Mouse (Mus musculus) forebrain, postnatal 0 days (tissue): ENCODE results near the gene Btnl4. TPM values are rescaled to one million over a fixed set of nuclear protein-coding genes. Genes with fewer than 3 reads are reported as not detected.
"Not testable (repeated sequence)": the region's sequence is repeated elsewhere in the genome, so short reads cannot be mapped to it uniquely, and the experiment has no call there.

Experiments used
- ATAC-seq: fragments of 200-750 bp; cut with Nextera tagmentation; 2 replicates; pipeline ENCODE4 v1.8.0; 2017; ENCODE audit warnings: mild to moderate bottlenecking, moderate library complexity
- DNase-seq: peaks from one replicate; pipeline ENCODE4 v3.0.0-alpha.2; 2015
- H3K27ac ChIP-seq: fragments of 300-500 bp; sonication (generic); 2 replicates; pipeline ENCODE4 v1.5.1; 2014; ENCODE audit warnings: low read depth, mild to moderate bottlenecking, antibody characterized with exemption, low read length, moderate library complexity, mixed read lengths
- H3K27me3 ChIP-seq: fragments of 300-500 bp; sonication (generic); 2 replicates; pipeline ENCODE4 v1.6.1; 2014; ENCODE audit warnings: mild to moderate bottlenecking, low read length, mixed read lengths; ENCODE audit not compliant: insufficient read depth
- H3K36me3 ChIP-seq: fragments of 300-500 bp; sonication (generic); 2 replicates; pipeline ENCODE4 v1.6.1; 2014; ENCODE audit warnings: mild to moderate bottlenecking, moderate library complexity; ENCODE audit not compliant: insufficient read depth
- H3K4me1 ChIP-seq: fragments of 300-500 bp; sonication (generic); 2 replicates; pipeline ENCODE4 v1.6.1; 2014; ENCODE audit warnings: antibody characterized with exemption; ENCODE audit not compliant: insufficient read depth
- H3K4me2 ChIP-seq: fragments of 300-500 bp; sonication (generic); 2 replicates; pipeline ENCODE4 v1.6.1; 2014; ENCODE audit warnings: low read depth, mild to moderate bottlenecking, moderate library complexity
- H3K4me3 ChIP-seq: fragments of 300-500 bp; sonication (generic); 2 replicates; pipeline ENCODE4 v1.5.1; 2014; ENCODE audit warnings: low read depth, low read length, mixed read lengths
- H3K9ac ChIP-seq: fragments of 300-500 bp; sonication (generic); 2 replicates; pipeline ENCODE4 v1.6.1; 2014; ENCODE audit warnings: mild to moderate bottlenecking
- H3K9me3 ChIP-seq: fragments of 300-500 bp; sonication (generic); 2 replicates; pipeline ENCODE4 v1.6.1; 2016; ENCODE audit warnings: low read length
- CTCF ChIP-seq: sonication (generic); IDR thresholded peaks from 2 replicates; pipeline ENCODE4 v1.5.1; 2016; ENCODE audit warnings: antibody characterized with exemption, control low read depth, low read depth
- WGBS: fragments of 180-500 bp; shearing (Covaris S2); extraction: QIAGEN DNeasy Blood & Tissue Kit; methylation state at CpG from one replicate; pipeline ENCODE4 v1.1.7; 2014; 5-methylcytosine and 5-hydroxymethylcytosine counted together
- polyA plus RNA-seq: library from polyadenylated mRNA; unstranded; fragments of >200 nt; fragmentation: Nextera tagmentation; extraction: Ambion mirVana; gene quantifications from 2 replicates; pipeline ENCODE4 v1.2.1, GENCODE M21; 2015
- total RNA-seq: library from RNA; depleted of rRNA; stranded (reverse); fragments of >200 nt; gene quantifications from 2 replicates; pipeline ENCODE4 v1.2.3, GENCODE M21; 2014

Gene Btnl4
- total and polyA plus RNA-seq, 2 experiments from 2014 or later = not detected

GRCm38 (mm10) chr17:34507591-34507990, 30.5 kb upstream of the Btnl4 start:
- Histone ChIP-seq H3K4me1 (no peaks in the 10 kb centered on the region), H3K36me3 (no peaks in the 10 kb centered on the region), H3K4me2 (no peak overlapping the region), H3K4me3 (no peak overlapping the region), H3K9me3 (no peaks in the 10 kb centered on the region), H3K9ac (no peak overlapping the region), H3K27ac (no peak overlapping the region), H3K27me3 (no peaks in the 10 kb centered on the region)
- TF ChIP-seq CTCF = no peak
- DNase-seq (no peak), ATAC-seq (no peak)

- H3K4me2 ChIP-seq, ATAC-seq, H3K36me3 ChIP-seq, H3K9me3 ChIP-seq, H3K9ac ChIP-seq, H3K27me3 ChIP-seq, DNase-seq, H3K4me3 ChIP-seq, H3K4me1 ChIP-seq, H3K27ac ChIP-seq: not testable (repeated sequence)
- WGBS = 84% methylated on average over 1 of the region's 4 CpGs
Observed at GRCm38 (mm10) chr17:34497726-34498125, 20.6 kb upstream of the Btnl4 start.

GRCm38 (mm10) chr17:34497319-34497718, 20.2 kb upstream of the Btnl4 start:
- not testable (repeated sequence) for H3K27ac ChIP-seq, H3K27me3 ChIP-seq, H3K36me3 ChIP-seq, H3K4me1 ChIP-seq, ATAC-seq, H3K4me2 ChIP-seq, H3K9me3 ChIP-seq, H3K4me3 ChIP-seq, H3K9ac ChIP-seq, DNase-seq
- WGBS = 85% methylated on average over 3 of the region's 3 CpGs

GRCm38 (mm10) chr17:34496539-34496938, 19.4 kb upstream of the Btnl4 start:
- no peak for DNase-seq
- Histone ChIP-seq H3K9ac (no peak overlapping the region), H3K4me2 (no peak overlapping the region), H3K36me3 (no peaks in the 10 kb centered on the region), H3K4me3 (no peak overlapping the region), H3K27ac (no peak overlapping the region), H3K27me3 (no peaks in the 10 kb centered on the region), H3K9me3 (no peaks in the 10 kb centered on the region), H3K4me1 (no peaks in the 10 kb centered on the region)
- ATAC-seq = no peak
- 62% methylated on average over 2 of the region's 2 CpGs for WGBS
- no peak for TF ChIP-seq CTCF

GRCm38 (mm10) chr17:34495156-34495555, 18.0 kb upstream of the Btnl4 start:
- H3K27me3 ChIP-seq, ATAC-seq, H3K4me3 ChIP-seq, H3K9ac ChIP-seq, H3K4me1 ChIP-seq, DNase-seq, H3K4me2 ChIP-seq, H3K36me3 ChIP-seq, H3K27ac ChIP-seq, H3K9me3 ChIP-seq: not testable (repeated sequence)
- WGBS = 94% methylated on average over 2 of the region's 2 CpGs

- no peak overlapping the region for H3K4me2 ChIP-seq
- H3K4me3 ChIP-seq = no peak overlapping the region
- H3K9me3 ChIP-seq = no peaks in the 10 kb centered on the region
- no peak overlapping the region for H3K27ac ChIP-seq
- DNase-seq (no peak), ATAC-seq (no peak)
- H3K4me1 ChIP-seq = no peaks in the 10 kb centered on the region
- no peak overlapping the region for H3K9ac ChIP-seq
- H3K36me3 ChIP-seq = no peaks in the 10 kb centered on the region
- TF ChIP-seq CTCF = no peak
- H3K27me3 ChIP-seq = no peaks in the 10 kb centered on the region
Observed at GRCm38 (mm10) chr17:34492796-34493195, 15.7 kb upstream of the Btnl4 start.

- no peak for TF ChIP-seq CTCF
- DNase-seq (no peak), ATAC-seq (no peak)
- H3K4me3 ChIP-seq = no peak overlapping the region
- no peaks in the 10 kb centered on the region for H3K36me3 ChIP-seq
- 80% methylated on average over 1 of the region's 2 CpGs for WGBS
- H3K9ac ChIP-seq = no peak overlapping the region
- no peaks in the 10 kb centered on the region for H3K9me3 ChIP-seq
- H3K27me3 ChIP-seq = no peaks in the 10 kb centered on the region
- no peaks in the 10 kb centered on the region for H3K4me1 ChIP-seq
- no peak overlapping the region for H3K4me2 ChIP-seq
- no peak overlapping the region for H3K27ac ChIP-seq
Observed at GRCm38 (mm10) chr17:34476427-34476826, 691 bp downstream of the Btnl4 start.

DNA sequence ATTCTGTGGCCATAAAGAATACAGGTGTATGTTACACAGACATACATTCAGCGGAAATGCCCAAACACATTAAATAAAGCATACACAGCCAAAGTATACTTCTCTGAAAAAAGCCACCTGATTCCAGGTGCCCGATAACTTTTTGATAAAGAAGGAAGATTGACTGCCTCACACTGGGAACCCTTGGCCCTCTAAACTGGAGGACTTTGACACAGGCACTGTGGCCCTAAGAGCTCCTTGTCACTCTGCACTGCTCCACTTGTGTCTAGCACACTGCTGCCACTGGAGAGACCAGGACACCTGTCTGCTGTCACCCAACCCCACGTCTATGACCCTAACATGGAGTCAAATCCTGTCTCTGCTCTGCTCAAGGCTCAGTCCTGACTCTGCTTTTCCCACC, 2.1 kb downstream of the Btnl4 start:
- no peak for TF ChIP-seq CTCF
- no peaks in the 10 kb centered on the region for H3K36me3 ChIP-seq
- no peak overlapping the region for H3K27ac ChIP-seq
- H3K4me3 ChIP-seq = no peak overlapping the region
- no peak for DNase-seq
- WGBS = 87% methylated on average over 3 of the region's 3 CpGs
- H3K9me3 ChIP-seq = no peaks in the 10 kb centered on the region
- H3K4me1 ChIP-seq = no peaks in the 10 kb centered on the region
- no peak overlapping the region for H3K4me2 ChIP-seq
- no peak overlapping the region for H3K9ac ChIP-seq
- no peak for ATAC-seq
- H3K27me3 ChIP-seq = no peaks in the 10 kb centered on the region
